Mouse (Mus musculus) embryonic facial prominence, embryonic 14.5 days (tissue): ENCODE results near the gene Rimkla. TPM values are rescaled to one million over a fixed set of nuclear protein-coding genes. Genes with fewer than 3 reads are reported as not detected.

Source experiments
- ATAC-seq: fragments of 200-750 bp; cut with Nextera tagmentation; 2 replicates; pipeline ENCODE4 v1.8.0; 2017; ENCODE audit warnings: low read depth, moderate number of reproducible peaks, moderate TSS enrichment
- DNase-seq: peaks from one replicate; pipeline ENCODE4 v3.0.0-alpha.2; 2015; ENCODE audit warnings: low spot score
- H3K27ac ChIP-seq: fragments of 300-500 bp; sonication (generic); replicated peaks from 2 replicates; pipeline ENCODE4 v1.5.1; 2014; ENCODE audit warnings: low read depth, mild to moderate bottlenecking, low read length, moderate library complexity
- H3K27me3 ChIP-seq: fragments of 300-500 bp; sonication (generic); replicated peaks from 2 replicates; pipeline ENCODE4 v1.6.1; 2014; ENCODE audit warnings: low read length; ENCODE audit not compliant: control insufficient read depth, insufficient read depth
- H3K36me3 ChIP-seq: fragments of 300-500 bp; sonication (generic); 2 replicates; pipeline ENCODE4 v1.6.1; 2014; ENCODE audit warnings: low read length, mixed read lengths; ENCODE audit not compliant: control insufficient read depth, insufficient read depth
- H3K4me1 ChIP-seq: fragments of 300-500 bp; sonication (generic); 2 replicates; pipeline ENCODE4 v1.6.1; 2014; ENCODE audit warnings: antibody characterized with exemption, low read length; ENCODE audit not compliant: control insufficient read depth, insufficient read depth
- H3K4me2 ChIP-seq: fragments of 300-500 bp; sonication (generic); 2 replicates; pipeline ENCODE4 v1.6.1; 2014; ENCODE audit warnings: low read depth, mild to moderate bottlenecking, low read length, moderate library complexity, mixed read lengths
- H3K4me3 ChIP-seq: fragments of 300-500 bp; sonication (generic); 2 replicates; pipeline ENCODE4 v1.5.1; 2014; ENCODE audit warnings: low read depth, mild to moderate bottlenecking, low read length
- H3K9ac ChIP-seq: fragments of 300-500 bp; sonication (generic); 2 replicates; pipeline ENCODE4 v1.6.1; 2014; ENCODE audit warnings: low read depth, mild to moderate bottlenecking, low read length, moderate library complexity, mixed read lengths
- H3K9me3 ChIP-seq: fragments of 300-500 bp; sonication (generic); 2 replicates; pipeline ENCODE4 v1.6.1; 2016; ENCODE audit warnings: low read length; ENCODE audit not compliant: control insufficient read depth
- WGBS: fragments of 180-500 bp; shearing (Covaris S2); extraction: QIAGEN DNeasy Blood & Tissue Kit; methylation state at CpG from one replicate; pipeline ENCODE4 v1.1.7; 2014; 5-methylcytosine and 5-hydroxymethylcytosine counted together
- polyA plus RNA-seq: library from polyadenylated mRNA; unstranded; fragments of >200 nt; fragmentation: Nextera tagmentation; extraction: Ambion mirVana; gene quantifications from 2 replicates; pipeline ENCODE4 v1.2.1, GENCODE M21; 2014

Rimkla gene
- polyA plus RNA-seq, 1 experiment from 2014 or later = 1.5 TPM

DNA sequence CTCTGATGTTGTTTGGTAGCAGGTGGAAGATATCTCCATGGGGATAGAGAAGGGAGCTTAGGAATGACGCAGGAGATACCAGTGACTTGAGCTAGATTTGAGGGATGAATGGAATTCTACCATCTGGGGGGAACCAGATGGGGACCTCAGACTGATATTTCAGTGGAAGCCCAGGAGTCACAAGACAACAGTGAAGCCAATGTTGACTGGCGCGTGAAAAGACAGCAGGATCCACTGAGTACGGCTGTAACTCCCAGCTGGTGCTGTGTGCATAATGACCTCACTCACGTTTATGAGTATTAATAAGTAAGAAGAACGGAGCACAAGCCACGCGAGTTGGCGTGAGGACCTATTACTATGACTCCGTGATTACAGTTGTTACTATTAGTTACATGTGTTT is 2.8 kb downstream of the Rimkla start:
- 92% methylated on average over 10 of the region's 10 CpGs for WGBS
- no peak overlapping the region for H3K27ac ChIP-seq
- no peaks in the 10 kb centered on the region for H3K36me3 ChIP-seq
- H3K9me3 ChIP-seq = peaks cover 4% of the 10 kb centered on the region; the same call in 1 of the 2 replicates
- H3K4me2 ChIP-seq = no peak overlapping the region
- peaks cover 38% of the 10 kb centered on the region for H3K27me3 ChIP-seq
- ATAC-seq = no peak
- H3K4me3 ChIP-seq = no peak overlapping the region
- DNase-seq = no peak
- peaks cover 5% of the 10 kb centered on the region; the same call in 1 of the 2 replicates for H3K4me1 ChIP-seq
- H3K9ac ChIP-seq = no peak overlapping the region

- WGBS = 72% methylated on average over 7 of the region's 7 CpGs
- no peak overlapping the region for H3K4me3 ChIP-seq
These were observed 7.5 kb downstream of the Rimkla start for GRCm38 (mm10) chr4:119484882-119485281.

GRCm38 (mm10) chr4:119483051-119483450 is 9.4 kb downstream of the Rimkla start:
- ATAC-seq = no peak
- Histone ChIP-seq H3K9me3 (no peaks in the 10 kb centered on the region), H3K4me2 (no peak overlapping the region), H3K4me1 (no peaks in the 10 kb centered on the region), H3K27me3 (no peaks in the 10 kb centered on the region), H3K4me3 (no peak overlapping the region), H3K27ac (no peak overlapping the region), H3K9ac (no peak overlapping the region), H3K36me3 (no peaks in the 10 kb centered on the region)
- WGBS = 56% methylated on average over 9 of the region's 9 CpGs
- no peak for DNase-seq

More at GRCm38 (mm10) chr4:119484882-119485281, 7.5 kb downstream of the Rimkla start:
- Histone ChIP-seq H3K9me3 (no peaks in the 10 kb centered on the region), H3K4me2 (no peak overlapping the region), H3K27ac (no peak overlapping the region), H3K36me3 (no peaks in the 10 kb centered on the region), H3K4me1 (no peaks in the 10 kb centered on the region), H3K27me3 (no peaks in the 10 kb centered on the region), H3K9ac (no peak overlapping the region)
- DNase-seq (no peak), ATAC-seq (no peak)

DNA sequence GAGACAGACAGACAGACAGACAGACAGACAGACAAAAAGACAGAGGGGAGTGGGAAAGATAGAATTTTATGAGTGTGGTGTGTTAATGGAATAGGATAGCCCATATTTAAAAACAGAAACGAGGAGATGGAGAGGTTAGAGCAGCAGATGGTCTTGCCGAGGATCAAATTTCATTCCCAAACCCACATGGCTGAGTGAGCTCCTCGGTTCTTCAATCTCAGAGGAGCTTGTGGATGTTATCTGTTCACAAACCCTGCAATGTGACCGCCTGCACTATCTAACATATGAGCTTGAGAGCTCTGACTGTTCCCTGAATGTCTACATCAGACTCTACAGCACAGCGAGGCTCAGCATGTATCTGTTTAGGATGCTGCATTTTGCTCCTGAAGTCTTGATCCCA is 19.3 kb downstream of the Rimkla start:
- H3K27me3 ChIP-seq = no peaks in the 10 kb centered on the region
- no peak overlapping the region for H3K4me3 ChIP-seq
- H3K4me1 ChIP-seq = no peaks in the 10 kb centered on the region
- no peak overlapping the region for H3K27ac ChIP-seq
- no peak overlapping the region for H3K4me2 ChIP-seq
- no peaks in the 10 kb centered on the region for H3K36me3 ChIP-seq
- WGBS = 49% methylated on average over 5 of the region's 5 CpGs
- no peak for ATAC-seq
- no peak overlapping the region for H3K9ac ChIP-seq
- peak; percentile 39 for DNase-seq
- no peaks in the 10 kb centered on the region for H3K9me3 ChIP-seq

DNA sequence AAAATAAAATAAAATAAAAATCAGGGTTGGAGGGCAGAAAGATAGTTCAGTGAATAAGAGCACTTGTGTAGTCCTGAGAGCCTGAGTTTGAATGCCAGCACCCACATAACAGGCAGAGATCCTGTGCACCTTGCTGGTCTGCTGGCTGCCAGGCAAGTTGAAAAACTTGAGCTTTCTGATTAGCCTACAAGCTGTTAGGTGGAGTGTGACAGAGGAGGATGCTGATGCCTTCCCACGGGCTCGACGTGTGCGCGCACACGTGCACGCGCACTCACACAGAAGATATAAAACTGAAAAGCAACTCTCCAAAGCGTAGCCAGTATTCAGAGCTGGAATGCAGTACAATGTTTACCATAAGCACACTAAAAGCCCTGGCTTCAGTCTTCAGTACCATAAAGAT is 19.9 kb downstream of the Rimkla start:
- ATAC-seq (no peak), DNase-seq (no peak)
- no peaks in the 10 kb centered on the region for H3K4me1 ChIP-seq
- H3K27ac ChIP-seq = no peak overlapping the region
- H3K9me3 ChIP-seq = no peaks in the 10 kb centered on the region
- H3K9ac ChIP-seq = no peak overlapping the region
- H3K36me3 ChIP-seq = no peaks in the 10 kb centered on the region
- 86% methylated on average over 9 of the region's 9 CpGs for WGBS
- no peak overlapping the region for H3K4me3 ChIP-seq
- no peak overlapping the region for H3K4me2 ChIP-seq
- no peaks in the 10 kb centered on the region for H3K27me3 ChIP-seq

GRCm38 (mm10) chr4:119467720-119468380 is 24.6 kb downstream of the Rimkla start:
- peaks cover 6% of the 10 kb centered on the region; the same call in 1 of the 2 replicates for H3K4me1 ChIP-seq
- H3K9ac ChIP-seq = no peak overlapping the region
- H3K27me3 ChIP-seq = no peaks in the 10 kb centered on the region
- H3K4me2 ChIP-seq = no peak overlapping the region
- ATAC-seq = no peak
- no peak overlapping the region for H3K4me3 ChIP-seq
- H3K27ac ChIP-seq = no peak overlapping the region
- 83% methylated on average over 16 of the region's 16 CpGs for WGBS
- DNase-seq = no peak
- no peaks in the 10 kb centered on the region for H3K36me3 ChIP-seq
- no peaks in the 10 kb centered on the region for H3K9me3 ChIP-seq

GRCm38 (mm10) chr4:119465841-119466240 is 26.6 kb downstream of the Rimkla start:
- H3K36me3 ChIP-seq = no peaks in the 10 kb centered on the region
- WGBS = 78% methylated on average over 5 of the region's 5 CpGs
- H3K4me1 ChIP-seq = peaks cover 22% of the 10 kb centered on the region
- no peak overlapping the region for H3K9ac ChIP-seq
- H3K9me3 ChIP-seq = no peaks in the 10 kb centered on the region
- H3K27me3 ChIP-seq = no peaks in the 10 kb centered on the region
- no peak for DNase-seq
- no peak overlapping the region for H3K4me2 ChIP-seq
- no peak overlapping the region for H3K27ac ChIP-seq
- H3K4me3 ChIP-seq = no peak overlapping the region
- ATAC-seq = no peak

DNA sequence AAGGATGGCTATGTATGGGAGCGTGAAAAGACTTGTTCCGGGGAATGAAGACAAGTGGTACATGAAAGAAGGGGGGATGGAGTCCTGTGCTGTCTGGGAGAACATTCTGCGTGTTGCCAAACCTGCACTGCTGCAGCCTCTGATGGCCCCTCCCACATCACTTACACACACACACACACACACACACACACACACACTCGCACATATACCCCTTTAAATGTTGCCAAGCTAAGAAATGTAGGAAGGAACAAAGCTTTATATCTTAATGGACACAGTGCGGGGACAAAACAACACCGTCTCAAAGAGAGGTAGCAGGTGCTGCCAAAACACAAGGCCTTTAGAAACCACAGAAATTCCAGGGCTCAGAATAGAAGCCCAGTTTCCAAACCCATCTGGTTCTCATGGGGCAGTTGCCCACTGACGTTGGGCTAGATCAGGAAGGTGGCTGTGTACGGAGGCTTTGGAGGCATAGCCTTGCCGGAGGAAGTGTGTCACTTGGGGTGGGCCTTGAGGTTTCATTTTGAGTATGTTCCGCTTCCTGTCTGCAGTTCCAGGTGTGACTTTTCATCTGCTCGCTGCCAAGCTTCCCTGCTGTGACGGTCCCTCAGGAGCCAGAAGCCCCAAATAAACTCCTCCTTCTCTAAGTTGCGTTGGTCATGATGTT is 28.5 kb downstream of the Rimkla start:
- ATAC-seq (peak; percentile 6; the same call in 1 of the 2 replicates), DNase-seq (peak; percentile 11)
- H3K9me3 ChIP-seq = no peaks in the 10 kb centered on the region
- no peaks in the 10 kb centered on the region for H3K27me3 ChIP-seq
- H3K9ac ChIP-seq = no peak overlapping the region
- peaks cover 25% of the 10 kb centered on the region for H3K4me1 ChIP-seq
- no peak overlapping the region; the same call in 1 of the 2 replicates for H3K27ac ChIP-seq
- H3K36me3 ChIP-seq = no peaks in the 10 kb centered on the region
- H3K4me2 ChIP-seq = no peak overlapping the region
- WGBS = 65% methylated on average over 13 of the region's 13 CpGs
- no peak overlapping the region for H3K4me3 ChIP-seq
